Mouse (Mus musculus): ENCODE results near the gene Wdr63. TPM values are rescaled to one million over a fixed set of nuclear protein-coding genes. Genes with fewer than 3 reads are reported as not detected.
A peak's percentile ranks its signal among the peaks of the same experiment; 100 is the strongest.

The Wdr63 gene
- 0.49 TPM in 1 of 2 replicates, not detected in the other for polyA plus RNA-seq (2015; fragmentation: Nextera tagmentation; extraction: Ambion mirVana)

GRCm38 (mm10) chr3:146107921-146108571 lies at the start of gene Wdr63:
Wdr63 (minus strand) TSS chr3:146108130.
- Histone ChIP-seq H3K27ac (ENCODE audit: low read length) (no peak within 1 kb of the TSS), H3K4me3 (ENCODE audit: low read length) (peak within 1 kb of the TSS; percentile 45), H3K4me2 (ENCODE audit: low read depth, low read length) (peak within 1 kb of the TSS; percentile 58), H3K9ac (ENCODE audit: low read depth, low read length) (no peak within 1 kb of the TSS), H3K9me3 (ENCODE audit: control insufficient read depth, low read length) (no peaks in the 10 kb centered on the region), H3K27me3 (replicated peaks; ENCODE audit: control insufficient read depth, insufficient read depth, low read length) (no peaks in the 10 kb centered on the region), H3K4me1 (ENCODE audit: control insufficient read depth, insufficient read depth, low read length) (peaks cover 4% of the 10 kb centered on the region; the same call in 1 of the 2 replicates), H3K36me3 (ENCODE audit: control insufficient read depth, insufficient read depth, low read length) (no peaks in the 10 kb centered on the region)
- peak; percentile 96 for ATAC-seq
- 12% methylated on average over 18 of the region's 18 CpGs for WGBS

- H3K27me3 ChIP-seq (replicated peaks; ENCODE audit: control insufficient read depth, insufficient read depth, low read length) = no peaks in the 10 kb centered on the region
- H3K27ac ChIP-seq (ENCODE audit: low read length) = no peak overlapping the region
- no peak overlapping the region; the same call in 1 of the 2 replicates for H3K9ac ChIP-seq (ENCODE audit: low read depth, low read length)
- ATAC-seq = no peak
- no peak overlapping the region for H3K4me3 ChIP-seq (ENCODE audit: low read length)
- H3K4me1 ChIP-seq (ENCODE audit: control insufficient read depth, insufficient read depth, low read length) = no peaks in the 10 kb centered on the region
- WGBS = 97% methylated on average over 2 of the region's 2 CpGs
- H3K9me3 ChIP-seq (ENCODE audit: control insufficient read depth, low read length) = no peaks in the 10 kb centered on the region
- no peak overlapping the region for H3K4me2 ChIP-seq (ENCODE audit: low read depth, low read length)
- H3K36me3 ChIP-seq (ENCODE audit: control insufficient read depth, insufficient read depth, low read length) = no peaks in the 10 kb centered on the region
Measured at GRCm38 (mm10) chr3:146156811-146157210, 48.9 kb upstream of the Wdr63 start.

- no peaks in the 10 kb centered on the region for H3K36me3 ChIP-seq (ENCODE audit: control insufficient read depth, insufficient read depth, low read length)
- peak; percentile 75 for ATAC-seq
- H3K27me3 ChIP-seq (replicated peaks; ENCODE audit: control insufficient read depth, insufficient read depth, low read length) = no peaks in the 10 kb centered on the region
- no peak overlapping the region for H3K4me2 ChIP-seq (ENCODE audit: low read depth, low read length)
- no peaks in the 10 kb centered on the region for H3K9me3 ChIP-seq (ENCODE audit: control insufficient read depth, low read length)
- no peak overlapping the region for H3K4me3 ChIP-seq (ENCODE audit: low read length)
- peak overlapping the region; percentile 52 for H3K27ac ChIP-seq (ENCODE audit: low read length)
- H3K9ac ChIP-seq (ENCODE audit: low read depth, low read length) = peak overlapping the region; percentile 24; the same call in 1 of the 2 replicates
- H3K4me1 ChIP-seq (ENCODE audit: control insufficient read depth, insufficient read depth, low read length) = 0 out of 2 replicates have a peak, but pooled peaks cover 3% of the 10 kb centered on the region
- WGBS = 61% methylated on average over 13 of the region's 13 CpGs
Measured at GRCm38 (mm10) chr3:146155628-146156576, 48.0 kb upstream of the Wdr63 start.

GRCm38 (mm10) chr3:146153862-146154611 lies 46.1 kb upstream of the Wdr63 start:
- Histone ChIP-seq H3K4me1 (ENCODE audit: control insufficient read depth, insufficient read depth, low read length) (peaks cover 7% of the 10 kb centered on the region; the same call in 1 of the 2 replicates), H3K9me3 (ENCODE audit: control insufficient read depth, low read length) (no peaks in the 10 kb centered on the region), H3K27ac (ENCODE audit: low read length) (no peak overlapping the region), H3K36me3 (ENCODE audit: control insufficient read depth, insufficient read depth, low read length) (no peaks in the 10 kb centered on the region), H3K4me2 (ENCODE audit: low read depth, low read length) (no peak overlapping the region), H3K9ac (ENCODE audit: low read depth, low read length) (no peak overlapping the region), H3K27me3 (replicated peaks; ENCODE audit: control insufficient read depth, insufficient read depth, low read length) (no peaks in the 10 kb centered on the region), H3K4me3 (ENCODE audit: low read length) (no peak overlapping the region)
- ATAC-seq = no peak
- WGBS = 38% methylated on average over 12 of the region's 12 CpGs

- no peak for ATAC-seq
- no peak overlapping the region for H3K9ac ChIP-seq (ENCODE audit: low read depth, low read length)
- no peak overlapping the region for H3K4me2 ChIP-seq (ENCODE audit: low read depth, low read length)
- H3K4me1 ChIP-seq (ENCODE audit: control insufficient read depth, insufficient read depth, low read length) = peaks cover 7% of the 10 kb centered on the region; the same call in 1 of the 2 replicates
- H3K27me3 ChIP-seq (replicated peaks; ENCODE audit: control insufficient read depth, insufficient read depth, low read length) = no peaks in the 10 kb centered on the region
- no peak overlapping the region for H3K27ac ChIP-seq (ENCODE audit: low read length)
- H3K4me3 ChIP-seq (ENCODE audit: low read length) = no peak overlapping the region
- H3K36me3 ChIP-seq (ENCODE audit: control insufficient read depth, insufficient read depth, low read length) = no peaks in the 10 kb centered on the region
- no peaks in the 10 kb centered on the region for H3K9me3 ChIP-seq (ENCODE audit: control insufficient read depth, low read length)
- WGBS = 80% methylated on average over 2 of the region's 2 CpGs
Measured at GRCm38 (mm10) chr3:146152913-146153312, 45.0 kb upstream of the Wdr63 start.

GRCm38 (mm10) chr3:146152348-146152747 lies 44.4 kb upstream of the Wdr63 start:
- Histone ChIP-seq H3K4me1 (ENCODE audit: control insufficient read depth, insufficient read depth, low read length) (peaks cover 7% of the 10 kb centered on the region; the same call in 1 of the 2 replicates), H3K4me3 (ENCODE audit: low read length) (no peak overlapping the region), H3K36me3 (ENCODE audit: control insufficient read depth, insufficient read depth, low read length) (no peaks in the 10 kb centered on the region), H3K9ac (ENCODE audit: low read depth, low read length) (no peak overlapping the region), H3K4me2 (ENCODE audit: low read depth, low read length) (no peak overlapping the region), H3K27ac (ENCODE audit: low read length) (no peak overlapping the region), H3K27me3 (replicated peaks; ENCODE audit: control insufficient read depth, insufficient read depth, low read length) (no peaks in the 10 kb centered on the region), H3K9me3 (ENCODE audit: control insufficient read depth, low read length) (no peaks in the 10 kb centered on the region)
- WGBS = 90% methylated on average over 8 of the region's 8 CpGs
- ATAC-seq = no peak

GRCm38 (mm10) chr3:146151755-146152154 lies 43.8 kb upstream of the Wdr63 start:
- H3K36me3 ChIP-seq (ENCODE audit: control insufficient read depth, insufficient read depth, low read length) = no peaks in the 10 kb centered on the region

GRCm38 (mm10) chr3:146151328-146151727 lies 43.4 kb upstream of the Wdr63 start:
- WGBS = 94% methylated on average over 10 of the region's 10 CpGs
- H3K4me2 ChIP-seq (ENCODE audit: low read depth, low read length) = no peak overlapping the region; the same call in 1 of the 2 replicates

More at GRCm38 (mm10) chr3:146151755-146152154, 43.8 kb upstream of the Wdr63 start:
- WGBS = 92% methylated on average over 8 of the region's 8 CpGs
- Histone ChIP-seq H3K4me3 (ENCODE audit: low read length) (no peak overlapping the region), H3K27me3 (replicated peaks; ENCODE audit: control insufficient read depth, insufficient read depth, low read length) (no peaks in the 10 kb centered on the region), H3K27ac (ENCODE audit: low read length) (no peak overlapping the region), H3K9me3 (ENCODE audit: control insufficient read depth, low read length) (no peaks in the 10 kb centered on the region), H3K4me1 (ENCODE audit: control insufficient read depth, insufficient read depth, low read length) (peaks cover 7% of the 10 kb centered on the region; the same call in 1 of the 2 replicates), H3K4me2 (ENCODE audit: low read depth, low read length) (no peak overlapping the region), H3K9ac (ENCODE audit: low read depth, low read length) (no peak overlapping the region)
- ATAC-seq = no peak

More at GRCm38 (mm10) chr3:146151328-146151727, 43.4 kb upstream of the Wdr63 start:
- no peak overlapping the region for H3K27ac ChIP-seq (ENCODE audit: low read length)
- no peaks in the 10 kb centered on the region for H3K9me3 ChIP-seq (ENCODE audit: control insufficient read depth, low read length)
- no peaks in the 10 kb centered on the region for H3K27me3 ChIP-seq (replicated peaks; ENCODE audit: control insufficient read depth, insufficient read depth, low read length)
- no peak overlapping the region for H3K9ac ChIP-seq (ENCODE audit: low read depth, low read length)
- no peaks in the 10 kb centered on the region for H3K36me3 ChIP-seq (ENCODE audit: control insufficient read depth, insufficient read depth, low read length)
- ATAC-seq = no peak
- H3K4me3 ChIP-seq (ENCODE audit: low read length) = no peak overlapping the region
- peaks cover 7% of the 10 kb centered on the region; the same call in 1 of the 2 replicates for H3K4me1 ChIP-seq (ENCODE audit: control insufficient read depth, insufficient read depth, low read length)

Measured in intestine, embryonic 16.5 days (tissue).